Mouse (Mus musculus) heart, adult 2 months (tissue): Measurements from ENCODE around the gene Cdk14. TPM values are rescaled to one million over a fixed set of nuclear protein-coding genes. Genes with fewer than 3 reads are reported as not detected.

Experiments
- DNase-seq, 2 experiments: peaks; one replicate each; pipeline ENCODE4 v3.0.0; 2021
- H3K27ac ChIP-seq: fragments of 200-600 bp; 2 replicates; pipeline ENCODE4 v1.8.1; 2022
- H3K27me3 ChIP-seq: fragments of 200-500 bp; 2 replicates; pipeline ENCODE4 v1.6.1; 2012; ENCODE audit warnings: mild to moderate bottlenecking, low read length, inconsistent platforms, mixed read lengths; ENCODE audit not compliant: control insufficient read depth, insufficient read depth
- H3K36me3 ChIP-seq: fragments of 200-500 bp; 2 replicates; pipeline ENCODE4 v1.6.1; 2012; ENCODE audit warnings: low read length, inconsistent platforms; ENCODE audit not compliant: control insufficient read depth, insufficient read depth
- H3K4me1 ChIP-seq: fragments of 200-500 bp; 2 replicates; pipeline ENCODE4 v1.6.1; 2011; ENCODE audit warnings: low read length; ENCODE audit not compliant: control insufficient read depth, insufficient read depth
- H3K4me3 ChIP-seq: fragments of 200-600 bp; 2 replicates; pipeline ENCODE4 v1.8.1; 2022
- H3K79me2 ChIP-seq: fragments of 200-500 bp; replicated peaks from 2 replicates; pipeline ENCODE4 v1.6.1; 2012; ENCODE audit warnings: mild to moderate bottlenecking, inconsistent platforms, low read length, moderate library complexity, mixed read lengths; ENCODE audit not compliant: control insufficient read depth, insufficient read depth
- H3K9ac ChIP-seq: fragments of 200-500 bp; 2 replicates; pipeline ENCODE4 v1.6.1; 2012; ENCODE audit warnings: low read depth, mild to moderate bottlenecking, control low read depth, inconsistent platforms, low read length, mixed read lengths
- CTCF ChIP-seq: fragments of 200-600 bp; IDR thresholded peaks from 2 replicates; pipeline ENCODE4 v1.8.1; 2022; ENCODE audit warnings: antibody characterized with exemption, mild to moderate bottlenecking, moderate library complexity
- EP300 ChIP-seq: fragments of 200-500 bp; IDR thresholded peaks from 2 replicates; pipeline ENCODE4 v1.6.1; 2011; ENCODE audit warnings: low read depth, low read length, control low read depth; ENCODE audit not compliant: insufficient read depth
- POLR2A ChIP-seq: fragments of 200-500 bp; IDR thresholded peaks from 2 replicates; pipeline ENCODE4 v1.6.1; 2011; ENCODE audit warnings: mild to moderate bottlenecking, low read depth, low read length, control low read depth; ENCODE audit not compliant: insufficient read depth
- WGBS: fragments of 180-500 bp; shearing (Covaris S2); methylation state at CpG from one replicate; pipeline ENCODE4 v1.1.7; 2018; 5-methylcytosine and 5-hydroxymethylcytosine counted together
- intact Hi-C: fragments of 180-260 bp; cut with DNase I; formaldehyde crosslinking; loops from one replicate; pipeline ENCODE4 v1.15.1; 2025
- polyA plus RNA-seq: library from polyadenylated mRNA; depleted of rRNA; stranded (reverse); fragments of >200 nt; gene quantifications from 2 replicates; pipeline ENCODE4 v1.2.3, GENCODE M21; 2012
- total RNA-seq, 2 experiments: library from RNA; stranded (reverse); gene quantifications; 2 replicates each; pipeline ENCODE4 v1.2.3; 2021

Cdk14 gene
- total and polyA plus RNA-seq, 3 experiments, result 2.7 to 8.1 (median 7.6) TPM

- no peaks in the 10 kb centered on the region; the same call in 1 of the 2 replicates for H3K79me2 ChIP-seq
- H3K9ac ChIP-seq, result no peak overlapping the region
- no peaks in the 10 kb centered on the region; the same call in 1 of the 2 replicates for H3K36me3 ChIP-seq
- no peaks in the 10 kb centered on the region for H3K27me3 ChIP-seq
- no peak overlapping the region for H3K4me3 ChIP-seq
- intact Hi-C loops, result no loop called here
- WGBS, result 42% methylated on average over 3 of the region's 3 CpGs
- H3K27ac ChIP-seq, result no peak overlapping the region
- peaks cover 2% of the 10 kb centered on the region for H3K4me1 ChIP-seq
- no peak for DNase-seq
- TF ChIP-seq POLR2A (no peak), CTCF (no peak), EP300 (no peak)
Measured at GRCm38 (mm10) chr5:5359915-5360314, 60.2 kb downstream of the Cdk14 start.

DNA sequence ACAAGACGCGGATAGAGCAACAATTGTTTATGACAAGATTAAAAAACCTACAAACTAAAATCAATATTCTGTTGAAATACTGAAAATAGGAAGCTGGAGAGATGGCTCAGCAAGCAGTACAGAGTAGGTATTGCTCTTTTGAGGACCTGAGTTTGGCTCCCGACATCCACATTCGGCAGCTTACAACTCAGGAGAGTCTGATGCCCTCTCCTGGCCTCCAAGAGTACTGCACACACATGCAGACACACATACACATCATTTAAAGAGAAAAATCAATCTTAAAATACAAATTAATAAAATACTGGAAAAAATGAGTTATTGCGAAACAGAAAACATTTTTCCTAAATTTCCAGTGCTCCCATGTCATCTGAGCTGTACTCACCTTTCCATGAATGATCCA is 60.7 kb downstream of the Cdk14 start:
- no peaks in the 10 kb centered on the region; the same call in 1 of the 2 replicates for H3K79me2 ChIP-seq
- no peak overlapping the region for H3K9ac ChIP-seq
- no peaks in the 10 kb centered on the region; the same call in 1 of the 2 replicates for H3K36me3 ChIP-seq
- 98% methylated on average over 5 of the region's 5 CpGs for WGBS
- TF ChIP-seq POLR2A (no peak), CTCF (peak; percentile 54)
- intact Hi-C loops, result no loop called here
- no peak for DNase-seq
- peaks cover 2% of the 10 kb centered on the region for H3K4me1 ChIP-seq
- H3K27me3 ChIP-seq, result no peaks in the 10 kb centered on the region
- H3K27ac ChIP-seq, result no peak overlapping the region
- H3K4me3 ChIP-seq, result no peak overlapping the region

DNA sequence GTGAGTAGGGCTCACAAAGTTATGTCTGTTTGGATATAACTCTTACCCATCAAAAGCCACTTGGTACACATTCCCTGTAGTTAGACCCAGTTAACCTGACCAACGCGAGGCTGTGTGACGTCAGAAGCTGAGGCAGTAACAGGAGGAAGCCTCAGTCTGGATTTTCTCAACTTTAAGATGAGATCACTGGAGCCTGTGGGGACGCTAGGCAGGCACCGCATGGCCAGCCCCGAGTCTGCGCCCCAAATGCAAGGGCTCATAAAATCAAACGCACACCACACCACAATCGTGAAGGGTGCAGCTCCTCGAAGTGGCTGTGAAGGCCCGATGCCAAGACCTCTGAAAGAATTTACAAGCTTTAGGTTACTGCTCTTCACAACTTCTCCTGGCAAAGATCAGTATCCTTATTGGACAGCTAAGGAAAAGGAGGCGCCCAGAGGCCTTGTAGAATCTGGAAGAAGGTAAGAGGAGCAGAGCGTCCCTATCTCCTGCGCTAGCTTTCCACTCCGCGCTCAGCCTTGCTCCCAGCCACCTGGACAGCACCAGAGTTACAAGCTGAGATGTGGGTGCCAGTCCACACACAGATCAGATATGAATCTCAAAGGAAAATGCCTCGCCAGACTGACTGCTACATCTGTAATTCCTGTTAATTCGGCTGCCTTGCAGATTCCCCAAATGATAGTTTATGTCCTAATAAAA is 61.9 kb downstream of the Cdk14 start:
- no peak overlapping the region for H3K4me3 ChIP-seq
- intact Hi-C loops, result no loop called here
- no peak for DNase-seq

DNA sequence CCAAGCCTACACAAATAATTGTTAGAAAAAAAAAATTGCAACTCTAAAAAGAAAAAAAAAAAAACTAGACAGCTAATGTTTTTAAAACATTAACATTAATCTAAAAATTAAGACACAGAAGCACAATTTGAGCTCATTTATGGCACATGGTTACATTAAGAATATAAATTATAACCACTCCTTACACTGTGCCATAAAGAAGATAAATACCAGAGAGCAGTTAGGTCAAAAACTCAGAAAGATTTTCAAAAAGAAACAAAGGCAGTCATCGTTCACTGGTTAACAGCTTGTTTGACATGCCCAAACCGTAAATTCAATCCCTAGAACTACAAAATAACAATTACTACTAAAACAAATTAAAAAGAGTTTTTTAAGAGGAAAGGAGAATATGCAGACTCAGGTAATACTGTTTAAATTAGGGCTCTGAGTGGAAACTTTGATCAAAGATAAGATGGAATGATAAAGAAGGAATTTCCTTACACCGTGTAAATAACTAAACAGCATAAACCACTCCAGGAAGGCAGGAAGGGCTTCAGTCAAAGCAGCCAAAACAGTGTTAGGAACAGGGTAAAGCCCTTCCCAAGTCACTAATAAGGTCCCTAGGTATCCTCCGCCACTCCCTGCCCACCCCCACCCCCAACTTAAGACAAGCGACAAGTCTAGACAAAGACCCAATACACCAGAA is 65.3 kb downstream of the Cdk14 start:
- 54% methylated on average over 5 of the region's 5 CpGs for WGBS

More for the DNA sequence above, 61.9 kb downstream of the Cdk14 start:
- no peak overlapping the region for H3K9ac ChIP-seq
- no peak for TF ChIP-seq CTCF
- TF ChIP-seq POLR2A, result no peak
- TF ChIP-seq EP300, result no peak
- peaks cover 2% of the 10 kb centered on the region for H3K4me1 ChIP-seq
- no peaks in the 10 kb centered on the region for H3K27me3 ChIP-seq
- WGBS, result 51% methylated on average over 18 of the region's 18 CpGs
- H3K79me2 ChIP-seq, result no peaks in the 10 kb centered on the region; the same call in 1 of the 2 replicates
- H3K27ac ChIP-seq, result no peak overlapping the region
- H3K36me3 ChIP-seq, result no peaks in the 10 kb centered on the region; the same call in 1 of the 2 replicates

GRCm38 (mm10) chr5:5353946-5354345 is 66.2 kb downstream of the Cdk14 start:
- H3K36me3 ChIP-seq, result no peaks in the 10 kb centered on the region; the same call in 1 of the 2 replicates
- no peak overlapping the region for H3K9ac ChIP-seq
- TF ChIP-seq POLR2A, result no peak
- TF ChIP-seq CTCF, result no peak
- TF ChIP-seq EP300, result no peak
- DNase-seq, result no peak
- intact Hi-C loops, result no loop called here
- no peaks in the 10 kb centered on the region for H3K4me1 ChIP-seq
- no peak overlapping the region for H3K4me3 ChIP-seq
- no peaks in the 10 kb centered on the region for H3K79me2 ChIP-seq
- H3K27me3 ChIP-seq, result no peaks in the 10 kb centered on the region
- no peak overlapping the region for H3K27ac ChIP-seq
- WGBS, result 66% methylated on average over 1 of the region's 1 CpGs

More for the DNA sequence above, 65.3 kb downstream of the Cdk14 start:
- no peaks in the 10 kb centered on the region; the same call in 1 of the 2 replicates for H3K4me1 ChIP-seq
- no peaks in the 10 kb centered on the region for H3K27me3 ChIP-seq
- H3K27ac ChIP-seq, result no peak overlapping the region
- H3K9ac ChIP-seq, result no peak overlapping the region
- no peak for DNase-seq
- intact Hi-C loops, result no loop called here
- H3K36me3 ChIP-seq, result no peaks in the 10 kb centered on the region; the same call in 1 of the 2 replicates
- TF ChIP-seq CTCF (no peak), POLR2A (no peak), EP300 (no peak)
- no peaks in the 10 kb centered on the region for H3K79me2 ChIP-seq
- no peak overlapping the region for H3K4me3 ChIP-seq

DNA sequence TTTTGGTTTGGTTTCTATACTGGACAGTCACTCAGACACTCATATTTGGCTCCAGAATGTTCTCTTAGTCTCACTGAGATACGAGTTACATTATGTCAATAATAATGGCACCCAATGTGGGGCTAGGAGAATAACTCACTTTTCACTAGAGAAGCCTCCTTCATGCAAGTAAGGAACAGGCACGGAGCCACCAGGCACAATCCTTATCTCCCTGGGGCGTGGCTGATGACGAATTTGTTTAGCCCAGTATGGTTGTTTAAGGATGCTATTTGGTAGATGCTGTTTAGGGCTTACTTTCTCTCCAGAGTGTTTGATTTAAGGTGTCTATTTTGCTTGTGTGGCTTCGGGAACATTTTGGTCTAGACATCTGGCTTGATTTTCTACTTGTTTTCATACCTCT is 75.5 kb downstream of the Cdk14 start:
- intact Hi-C loops, result loop anchor here (5.0 kb wide), 1 partner anchor 77 kb away; no protein-coding TSS in a partner anchor

More for the DNA sequence above, 75.5 kb downstream of the Cdk14 start:
- Histone ChIP-seq H3K4me1 (peaks cover 13% of the 10 kb centered on the region), H3K27ac (no peak overlapping the region), H3K79me2 (no peaks in the 10 kb centered on the region), H3K27me3 (no peaks in the 10 kb centered on the region), H3K9ac (no peak overlapping the region), H3K36me3 (peaks cover 6% of the 10 kb centered on the region), H3K4me3 (no peak overlapping the region)
- DNase-seq, result no peak
- TF ChIP-seq POLR2A, result no peak
- TF ChIP-seq CTCF, result no peak
- TF ChIP-seq EP300, result no peak
- 75% methylated on average over 5 of the region's 5 CpGs for WGBS
